Mouse (Mus musculus): Measurements from ENCODE around the gene Clec16a.

Clec16a gene

DNA sequence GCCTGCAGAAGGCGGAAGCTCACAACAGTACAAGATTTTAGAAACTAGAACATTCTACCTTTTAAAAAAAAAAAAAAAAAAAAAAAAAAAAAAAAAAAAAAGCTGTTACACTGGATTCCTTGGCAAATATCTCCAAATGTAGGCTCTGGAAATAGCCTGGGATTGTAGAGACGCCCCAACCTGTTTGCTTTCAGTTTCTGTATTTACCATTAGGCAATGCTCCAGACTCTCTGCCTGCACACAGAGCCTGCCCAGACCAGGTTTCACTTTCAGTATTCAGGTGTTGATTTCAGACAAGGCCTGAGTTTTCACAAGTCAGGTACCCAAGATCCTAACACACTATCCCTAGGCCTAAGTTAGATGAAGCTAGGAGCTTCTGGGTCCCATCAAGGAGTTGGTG, 195.9 kb downstream of the Clec16a start:
- TF ChIP-seq CTCF (conservative IDR thresholded peaks at IDR 0.05; ENCODE audit: low read length) (no peak), POU5F1 (IDR thresholded peaks at IDR 0.05; ENCODE audit: borderline replicate concordance, low read length) (no peak), NANOG (IDR thresholded peaks at IDR 0.05; ENCODE audit: borderline replicate concordance, low read length) (no peak)
- Histone ChIP-seq H3K4me3 (replicated peaks; ENCODE audit: low read length) (no peak overlapping the region), H3K4me1 (replicated peaks; ENCODE audit: low read depth, low read length) (peaks cover 55% of the 10 kb centered on the region)

DNA sequence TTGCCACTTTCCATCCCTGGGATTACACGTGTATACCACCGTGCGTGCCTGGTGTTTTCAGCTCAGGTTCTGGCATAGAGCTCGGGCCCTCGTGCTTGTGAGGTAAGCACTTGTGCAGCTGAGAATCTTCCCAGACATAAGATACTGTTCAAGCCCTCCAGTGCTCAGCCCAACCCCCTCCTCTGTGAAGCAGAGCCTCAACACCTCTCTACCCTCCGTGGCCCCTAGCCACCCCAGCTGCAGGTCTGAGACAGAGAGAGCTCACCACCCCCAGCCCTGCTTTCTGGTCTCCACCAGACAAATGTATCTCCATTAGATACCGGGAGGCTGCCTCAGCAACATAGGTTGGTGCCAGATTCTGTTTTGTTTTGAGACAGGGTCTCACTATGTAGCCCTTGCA, 204.1 kb downstream of the Clec16a start:
- no peaks in the 10 kb centered on the region for H3K36me3 ChIP-seq (ENCODE audit: insufficient read depth, low read length)
- H3K4me1 ChIP-seq (replicated peaks; ENCODE audit: low read depth, low read length): peaks cover 8% of the 10 kb centered on the region
- no peak overlapping the region for H3K4me3 ChIP-seq (replicated peaks; ENCODE audit: low read length)
- TF ChIP-seq NANOG (IDR thresholded peaks at IDR 0.05; ENCODE audit: borderline replicate concordance, low read length): no peak
- no peak for TF ChIP-seq POU5F1 (IDR thresholded peaks at IDR 0.05; ENCODE audit: borderline replicate concordance, low read length)
- no peak for TF ChIP-seq CTCF (conservative IDR thresholded peaks at IDR 0.05; ENCODE audit: low read length)
- no peaks in the 10 kb centered on the region for H3K9me3 ChIP-seq (ENCODE audit: low read length)
- peaks cover 41% of the 10 kb centered on the region for H3K27me3 ChIP-seq (ENCODE audit: insufficient read depth, low read length)

More for the DNA sequence above, 195.9 kb downstream of the Clec16a start:
- no peaks in the 10 kb centered on the region for H3K9me3 ChIP-seq (ENCODE audit: low read length)
- peaks cover 2% of the 10 kb centered on the region; the same call in 1 of the 2 replicates for H3K27me3 ChIP-seq (ENCODE audit: insufficient read depth, low read length)
- 0 out of 2 replicates have a peak, but pooled peaks cover 8% of the 10 kb centered on the region for H3K36me3 ChIP-seq (ENCODE audit: insufficient read depth, low read length)

DNA sequence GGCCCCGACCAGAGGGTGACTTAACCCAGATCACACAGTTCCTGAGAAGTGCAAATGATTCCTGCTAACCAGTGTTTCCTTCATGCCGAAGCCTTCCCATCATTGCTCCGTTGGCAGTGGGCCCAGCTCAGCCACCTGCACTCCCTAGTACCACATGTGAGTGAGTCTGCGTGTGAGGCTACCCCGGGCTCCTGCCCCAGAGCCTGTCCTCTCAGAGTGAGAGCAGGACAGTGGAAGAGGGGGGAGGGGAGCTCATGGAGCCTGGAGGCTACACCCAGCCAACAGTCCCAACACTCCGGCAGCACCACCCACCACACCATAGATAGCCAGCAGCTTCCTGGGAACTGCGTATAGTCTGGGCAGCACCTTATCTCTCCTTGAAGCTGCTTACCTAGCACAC, 204.7 kb downstream of the Clec16a start:
- H3K36me3 ChIP-seq (ENCODE audit: insufficient read depth, low read length): no peaks in the 10 kb centered on the region
- TF ChIP-seq CTCF (conservative IDR thresholded peaks at IDR 0.05; ENCODE audit: low read length): no peak
- no peak for TF ChIP-seq NANOG (IDR thresholded peaks at IDR 0.05; ENCODE audit: borderline replicate concordance, low read length)
- TF ChIP-seq POU5F1 (IDR thresholded peaks at IDR 0.05; ENCODE audit: borderline replicate concordance, low read length): no peak

DNA sequence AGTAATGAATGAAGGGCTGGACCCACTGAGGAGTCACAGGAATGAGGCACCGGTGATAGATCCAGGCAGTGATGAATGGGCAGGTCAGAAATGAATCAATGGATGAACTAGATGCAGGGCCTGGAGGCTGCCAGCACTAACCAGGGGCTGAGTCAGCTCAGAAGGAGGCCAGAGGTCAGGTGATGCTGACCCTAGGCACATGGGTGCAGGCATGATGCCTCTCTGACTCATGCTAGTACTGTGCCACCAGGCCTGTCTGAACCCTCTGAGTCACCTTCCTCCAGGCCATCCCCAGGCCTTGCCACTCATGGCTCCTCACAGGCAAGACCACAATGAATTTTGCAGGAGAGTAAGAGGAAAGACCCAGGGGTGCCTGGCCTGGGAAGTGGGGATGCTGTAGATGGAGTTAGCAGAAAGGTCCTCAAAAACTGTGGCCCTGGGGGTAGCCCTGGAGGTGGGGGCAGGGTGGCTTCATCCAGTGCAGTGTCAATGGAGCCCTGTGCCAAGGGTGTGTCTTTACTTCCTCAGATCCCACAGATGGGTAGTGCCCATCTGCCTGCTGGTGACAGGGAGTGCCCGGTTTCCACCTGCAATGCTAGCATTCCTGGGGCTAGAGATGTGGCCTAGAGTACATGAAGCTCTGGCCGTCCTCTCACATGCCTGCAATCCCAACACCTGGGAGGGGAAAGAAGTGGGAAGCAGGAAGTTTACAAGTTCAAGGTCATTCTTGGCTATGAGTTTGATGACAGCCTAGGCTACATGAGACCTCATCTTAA, 209.6 kb downstream of the Clec16a start:
- Histone ChIP-seq H3K36me3 (ENCODE audit: insufficient read depth, low read length) (no peaks in the 10 kb centered on the region), H3K4me3 (replicated peaks; ENCODE audit: low read length) (no peak overlapping the region), H3K9me3 (ENCODE audit: low read length) (no peaks in the 10 kb centered on the region), H3K4me1 (replicated peaks; ENCODE audit: low read depth, low read length) (peaks cover 13% of the 10 kb centered on the region), H3K27me3 (ENCODE audit: insufficient read depth, low read length) (peaks cover 77% of the 10 kb centered on the region)
- TF ChIP-seq POU5F1 (IDR thresholded peaks at IDR 0.05; ENCODE audit: borderline replicate concordance, low read length): no peak
- no peak for TF ChIP-seq CTCF (conservative IDR thresholded peaks at IDR 0.05; ENCODE audit: low read length)
- no peak for TF ChIP-seq NANOG (IDR thresholded peaks at IDR 0.05; ENCODE audit: borderline replicate concordance, low read length)

More for the DNA sequence above, 204.7 kb downstream of the Clec16a start:
- no peaks in the 10 kb centered on the region for H3K9me3 ChIP-seq (ENCODE audit: low read length)
- H3K4me3 ChIP-seq (replicated peaks; ENCODE audit: low read length): 0 out of 2 replicates have a peak overlapping the region, but pooled peaks have one; percentile 26
- H3K27me3 ChIP-seq (ENCODE audit: insufficient read depth, low read length): peaks cover 47% of the 10 kb centered on the region
- peaks cover 6% of the 10 kb centered on the region for H3K4me1 ChIP-seq (replicated peaks; ENCODE audit: low read depth, low read length)

- no peaks in the 10 kb centered on the region for H3K9me3 ChIP-seq (ENCODE audit: low read length)
- no peak for TF ChIP-seq CTCF (conservative IDR thresholded peaks at IDR 0.05; ENCODE audit: low read length)
- TF ChIP-seq NANOG (IDR thresholded peaks at IDR 0.05; ENCODE audit: borderline replicate concordance, low read length): no peak
- peaks cover 82% of the 10 kb centered on the region for H3K27me3 ChIP-seq (ENCODE audit: insufficient read depth, low read length)
- H3K36me3 ChIP-seq (ENCODE audit: insufficient read depth, low read length): no peaks in the 10 kb centered on the region
- peaks cover 9% of the 10 kb centered on the region for H3K4me1 ChIP-seq (replicated peaks; ENCODE audit: low read depth, low read length)
- no peak overlapping the region for H3K4me3 ChIP-seq (replicated peaks; ENCODE audit: low read length)
Observed at GRCm38 (mm10) chr16:10756168-10756567, 211.0 kb downstream of the Clec16a start.

DNA sequence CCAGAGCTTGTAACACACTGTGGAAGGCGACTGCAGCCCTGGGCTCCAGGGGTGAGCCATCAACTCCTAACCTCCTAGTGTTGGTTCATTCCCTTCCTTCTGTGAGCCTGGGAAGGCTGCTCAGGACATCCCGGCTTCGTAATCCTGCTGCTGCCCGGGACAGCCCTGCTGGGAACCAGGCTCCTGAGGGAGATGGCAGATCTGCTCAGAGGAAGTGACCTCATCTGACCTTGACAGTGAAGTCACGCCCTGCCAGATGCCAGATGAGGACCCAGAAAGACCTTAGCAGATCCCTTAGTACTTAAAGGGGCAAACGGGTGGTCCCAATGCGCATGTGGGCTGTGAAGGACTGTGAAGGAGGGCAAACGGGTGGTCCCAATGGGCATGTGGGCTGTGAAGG, 216.0 kb downstream of the Clec16a start:
- peaks cover 12% of the 10 kb centered on the region for H3K4me1 ChIP-seq (replicated peaks; ENCODE audit: low read depth, low read length)
- H3K4me3 ChIP-seq (replicated peaks; ENCODE audit: low read length): no peak overlapping the region
- H3K27me3 ChIP-seq (ENCODE audit: insufficient read depth, low read length): peaks cover 80% of the 10 kb centered on the region
- H3K36me3 ChIP-seq (ENCODE audit: insufficient read depth, low read length): no peaks in the 10 kb centered on the region
- no peaks in the 10 kb centered on the region for H3K9me3 ChIP-seq (ENCODE audit: low read length)
- TF ChIP-seq NANOG (IDR thresholded peaks at IDR 0.05; ENCODE audit: borderline replicate concordance, low read length): no peak
- TF ChIP-seq CTCF (conservative IDR thresholded peaks at IDR 0.05; ENCODE audit: low read length): no peak
- TF ChIP-seq POU5F1 (IDR thresholded peaks at IDR 0.05; ENCODE audit: borderline replicate concordance, low read length): no peak

GRCm38 (mm10) chr16:10762569-10763180, 217.5 kb downstream of the Clec16a start:
- Histone ChIP-seq H3K27me3 (ENCODE audit: insufficient read depth, low read length) (peaks cover 70% of the 10 kb centered on the region), H3K4me1 (replicated peaks; ENCODE audit: low read depth, low read length) (peaks cover 16% of the 10 kb centered on the region), H3K36me3 (ENCODE audit: insufficient read depth, low read length) (no peaks in the 10 kb centered on the region), H3K4me3 (replicated peaks; ENCODE audit: low read length) (no peak overlapping the region), H3K9me3 (ENCODE audit: low read length) (no peaks in the 10 kb centered on the region)
- TF ChIP-seq CTCF (conservative IDR thresholded peaks at IDR 0.05; ENCODE audit: low read length) (no peak), NANOG (IDR thresholded peaks at IDR 0.05; ENCODE audit: borderline replicate concordance, low read length) (no peak), POU5F1 (IDR thresholded peaks at IDR 0.05; ENCODE audit: borderline replicate concordance, low read length) (no peak)

GRCm38 (mm10) chr16:10763540-10764264, 218.6 kb downstream of the Clec16a start:
- Histone ChIP-seq H3K4me1 (replicated peaks; ENCODE audit: low read depth, low read length) (peaks cover 17% of the 10 kb centered on the region), H3K9me3 (ENCODE audit: low read length) (no peaks in the 10 kb centered on the region), H3K36me3 (ENCODE audit: insufficient read depth, low read length) (no peaks in the 10 kb centered on the region), H3K4me3 (replicated peaks; ENCODE audit: low read length) (no peak overlapping the region), H3K27me3 (ENCODE audit: insufficient read depth, low read length) (peaks cover 67% of the 10 kb centered on the region)
- TF ChIP-seq CTCF (conservative IDR thresholded peaks at IDR 0.05; ENCODE audit: low read length) (no peak), POU5F1 (IDR thresholded peaks at IDR 0.05; ENCODE audit: borderline replicate concordance, low read length) (no peak), NANOG (IDR thresholded peaks at IDR 0.05; ENCODE audit: borderline replicate concordance, low read length) (no peak)

Measured in E14TG2a.4 (cell line).